Mouse (Mus musculus): Measurements from ENCODE around the gene Eif3f.

The Eif3f gene

DNA sequence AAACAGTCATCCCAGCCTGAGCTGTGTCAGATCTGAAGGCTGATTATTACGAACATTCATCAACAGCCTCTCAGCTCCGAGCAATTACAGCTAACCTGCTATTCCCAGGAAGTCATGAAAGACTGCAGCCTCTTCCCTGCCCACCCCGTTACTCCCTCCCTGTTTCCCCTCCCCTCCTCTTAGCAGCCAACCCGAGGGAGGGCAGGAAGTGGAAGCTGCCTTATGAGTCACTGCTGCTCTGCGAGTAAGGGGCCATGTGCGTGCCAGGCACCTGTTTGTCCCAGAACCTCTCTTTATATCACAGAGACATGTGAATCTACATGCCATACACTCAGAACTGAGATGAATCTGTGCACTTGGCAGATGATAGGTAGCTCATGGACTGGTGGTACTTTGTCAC, 34.0 kb downstream of the Eif3f start:
- DNase-seq (ENCODE audit: low spot score): no peak

- DNase-seq (ENCODE audit: low spot score): no peak
Measured at GRCm38 (mm10) chr7:108972273-108972672, 38.1 kb downstream of the Eif3f start.

- no peak for DNase-seq (ENCODE audit: low spot score)
Measured at GRCm38 (mm10) chr7:108985934-108986708, 51.9 kb downstream of the Eif3f start.

GRCm38 (mm10) chr7:108991207-108991606, 57.0 kb downstream of the Eif3f start:
- no peak for DNase-seq (ENCODE audit: low spot score)

All from lung, postnatal 25 days (tissue).